Mouse (Mus musculus) colon, adult 2 months (tissue): ENCODE results near the gene Hydin. TPM values are rescaled to one million over a fixed set of nuclear protein-coding genes. Genes with fewer than 3 reads are reported as not detected.

Experiments used
- polyA plus RNA-seq: library from polyadenylated mRNA; depleted of rRNA; stranded (reverse); fragments of >200 nt; gene quantifications from 2 replicates; pipeline ENCODE4 v1.2.3, GENCODE M21; 2012; rRNA removed

The Hydin gene
- polyA plus RNA-seq, result 0.01 TPM in 1 of 2 replicates, not detected in the other

GRCm38 (mm10) chr8:110266741-110267140 is at the start of gene Hydin:
Gene Hydin (plus strand): TSS chr8:110266977.

GRCm38 (mm10) chr8:110618391-110619207 is 351.8 kb downstream of the Hydin start, which contains the start of gene Vac14:
Gene Vac14 (plus strand): TSS chr8:110618585.

Other genes with a start within 250 kb of the Hydin start
- 119 and 169 TPM in 2 replicates for gene Chst4, start 227.2 kb upstream of the Hydin start, polyA plus RNA-seq
- gene Zfp612, start 187.2 kb upstream of the Hydin start, polyA plus RNA-seq, result 2.1 TPM in 2 replicates
- gene Gm21964, start 165.8 kb upstream of the Hydin start, polyA plus RNA-seq, result not detected in 2 replicates
- gene Gm17720, start 164.2 kb upstream of the Hydin start, polyA plus RNA-seq, result not detected in 2 replicates
- 11.1 and 14.7 TPM in 2 replicates for gene Calb2, start 98.8 kb upstream of the Hydin start, polyA plus RNA-seq
- 2.8 and 3.7 TPM in 2 replicates for gene Cmtr2, start 51.3 kb upstream of the Hydin start, polyA plus RNA-seq